Mouse (Mus musculus) embryo, embryonic 10 days (tissue): ENCODE data around the gene E130308A19Rik.

Source experiments
- DNase-seq: peaks from one replicate; pipeline ENCODE4 v3.0.0-alpha.2; 2015; ENCODE audit warnings: low spot score

Gene E130308A19Rik

DNA sequence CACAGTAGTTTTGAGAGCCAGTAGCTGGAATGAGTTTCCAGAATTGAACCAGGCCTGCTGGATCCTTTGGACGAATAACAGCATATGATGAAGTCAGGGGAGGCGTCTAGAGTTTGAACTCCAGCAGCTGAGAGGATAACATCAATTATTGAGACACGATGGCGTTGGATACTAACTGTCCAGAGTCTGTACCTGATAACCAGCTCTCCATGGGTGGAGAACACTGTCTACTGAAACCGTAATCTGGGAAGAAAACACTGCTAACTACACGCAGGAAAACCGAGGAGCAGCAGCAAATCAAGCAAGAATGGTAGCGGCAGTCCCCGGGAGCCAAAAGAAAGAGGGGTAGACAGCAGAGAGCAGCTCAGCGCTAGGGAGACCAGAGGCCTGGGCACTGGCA, 56.9 kb downstream of the E130308A19Rik start:
- no peak for DNase-seq

DNA sequence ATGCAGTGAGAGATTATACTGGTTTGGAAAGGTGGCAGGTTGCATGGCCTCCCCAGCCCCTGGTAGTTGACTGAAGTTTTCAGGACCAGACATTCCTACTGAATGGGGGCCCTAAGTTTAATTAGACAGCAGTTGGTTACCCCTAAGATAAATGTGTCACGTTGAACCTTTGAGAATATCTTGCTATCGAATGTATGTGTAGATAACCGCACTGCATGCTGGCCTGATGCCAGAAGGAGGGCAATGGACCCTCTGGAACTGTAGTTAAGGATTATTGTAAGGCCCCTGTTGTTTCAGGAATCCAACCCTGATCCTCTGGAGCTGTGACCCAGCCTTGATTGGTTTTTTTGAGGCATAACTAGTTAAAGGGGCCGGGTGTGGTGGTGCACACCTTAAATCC, 58.3 kb downstream of the E130308A19Rik start:
- no peak for DNase-seq

DNA sequence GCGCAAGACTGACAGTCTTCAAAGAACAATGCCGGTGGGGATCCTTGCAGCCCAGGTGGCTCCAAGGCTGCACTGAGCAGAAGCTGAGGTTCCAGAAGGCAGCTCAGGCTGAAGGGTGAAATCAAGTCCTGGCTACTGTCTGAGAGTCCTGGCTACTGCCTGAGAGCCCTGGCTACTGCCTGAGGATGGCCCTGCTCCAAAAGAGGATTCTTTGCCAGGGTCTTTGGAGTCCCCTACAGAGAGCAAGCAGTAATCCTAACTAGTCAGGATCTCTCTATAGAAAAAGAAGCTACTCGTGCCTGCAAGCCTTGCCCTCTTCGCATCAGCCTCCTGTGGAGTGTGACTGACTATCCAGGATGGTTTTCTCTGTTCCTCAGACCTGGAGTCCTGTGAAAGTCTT, 60.7 kb downstream of the E130308A19Rik start:
- DNase-seq: no peak

DNA sequence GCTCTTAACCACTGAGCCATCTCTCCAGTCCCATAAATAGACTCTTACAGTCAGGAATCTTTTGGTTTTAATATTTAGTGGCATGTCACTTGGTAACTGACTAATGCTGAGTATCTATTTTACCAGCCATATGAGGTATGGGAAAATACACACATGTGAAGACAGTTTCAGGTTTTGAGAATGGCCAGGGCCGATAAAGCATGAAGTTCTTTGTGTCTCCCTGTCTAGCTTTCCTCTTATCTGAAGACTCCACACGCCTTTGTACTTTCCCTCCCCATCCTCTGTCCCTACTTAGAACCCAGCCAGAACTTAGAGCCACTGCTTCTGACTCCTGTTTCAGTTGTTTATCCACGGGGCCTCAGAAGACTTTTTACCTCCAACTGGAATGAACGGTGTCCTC, 63.0 kb downstream of the E130308A19Rik start:
- DNase-seq: no peak

DNA sequence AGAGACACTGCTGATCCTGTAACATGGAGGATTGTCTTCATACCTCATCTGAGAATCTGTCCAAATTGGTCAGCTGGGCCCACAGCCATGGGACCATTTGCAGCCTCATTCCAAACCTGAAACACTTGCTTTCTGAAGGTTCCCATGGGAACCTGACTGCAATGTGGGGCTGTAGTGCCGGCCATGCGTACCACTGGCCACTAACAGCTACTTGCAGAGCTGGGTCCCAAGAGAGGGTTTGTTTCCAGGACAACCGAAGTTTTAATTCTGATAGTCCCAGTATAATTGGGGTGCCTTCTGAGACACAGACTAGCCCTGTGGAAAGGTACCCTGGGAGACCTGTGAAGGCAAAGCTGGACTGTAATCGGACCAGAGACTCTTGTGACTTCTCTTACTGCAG, 64.1 kb downstream of the E130308A19Rik start:
- DNase-seq: peak; percentile 32

DNA sequence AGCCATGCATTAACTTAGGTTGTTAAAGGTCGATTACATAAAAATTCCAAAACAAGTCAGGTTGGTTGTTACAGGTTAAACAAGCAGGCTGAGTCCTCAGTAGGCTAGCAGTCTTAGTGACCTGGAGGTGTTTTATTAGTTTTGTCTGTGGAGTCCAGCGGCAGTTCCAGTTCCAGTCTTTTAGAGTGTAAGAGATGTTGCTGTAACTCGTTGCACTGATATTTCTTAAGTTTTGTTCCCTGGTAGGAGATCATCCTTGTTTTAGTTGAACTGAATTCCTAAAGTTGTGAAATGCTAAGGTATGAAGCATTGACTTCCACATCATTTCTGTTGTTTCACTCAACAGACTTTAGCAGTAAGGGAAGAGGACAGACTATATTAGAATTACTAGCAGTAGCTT, 70.8 kb downstream of the E130308A19Rik start:
- no peak for DNase-seq

DNA sequence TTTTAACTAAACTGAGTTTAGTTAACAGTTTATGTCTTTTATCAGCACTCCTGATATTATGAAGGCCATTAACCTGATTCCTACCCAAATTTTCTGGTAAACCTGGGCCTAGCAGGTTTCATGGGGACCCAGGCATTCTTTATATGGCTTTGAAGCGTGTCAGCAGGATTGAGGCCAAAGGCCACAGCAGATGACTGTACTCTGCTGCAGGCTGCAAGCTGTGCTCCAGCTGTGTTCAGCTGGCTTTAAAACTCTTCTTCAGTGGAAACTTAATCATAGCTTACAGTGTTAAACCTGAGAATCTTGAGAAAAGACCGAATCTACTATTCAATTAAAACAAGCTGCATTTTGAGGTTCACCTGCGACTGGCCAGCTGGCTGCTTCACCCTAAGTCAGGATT, 71.9 kb downstream of the E130308A19Rik start:
- DNase-seq: no peak

DNA sequence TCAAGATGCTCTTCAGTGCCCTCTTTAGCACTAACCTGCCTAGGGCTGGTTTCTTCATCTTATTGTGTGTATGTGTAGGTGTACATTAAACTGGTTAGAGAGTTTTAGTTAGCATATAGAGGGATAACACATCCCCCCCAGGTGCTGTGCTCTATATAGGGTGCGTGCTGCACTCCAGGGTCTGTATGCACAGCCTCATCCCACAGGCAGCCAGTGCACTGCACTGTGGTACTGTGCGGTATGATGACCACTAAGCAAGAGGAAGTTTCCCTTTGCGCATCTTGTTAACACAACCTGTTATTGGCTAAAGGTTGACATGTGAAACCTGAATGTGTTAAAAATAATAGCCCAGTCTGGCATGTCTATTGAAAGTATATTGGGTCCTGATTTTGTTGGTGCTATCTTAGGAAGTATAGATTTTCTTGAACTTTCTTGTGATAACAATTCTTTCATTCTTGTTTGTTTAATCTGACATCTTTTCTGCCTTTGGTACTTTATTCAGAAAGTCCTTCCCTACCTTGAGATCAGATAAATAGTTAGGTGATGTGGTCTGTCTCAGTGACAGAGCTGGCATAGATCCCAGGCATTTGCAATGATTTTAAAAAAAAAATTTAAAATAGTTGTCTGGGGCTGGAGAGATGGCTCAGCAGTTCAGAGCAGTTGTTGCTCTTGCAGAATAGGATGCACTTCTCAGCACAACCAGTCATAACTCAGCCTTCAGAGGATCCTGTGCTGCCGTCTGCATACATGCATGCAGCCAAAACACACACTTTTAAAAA, 73.2 kb downstream of the E130308A19Rik start:
- DNase-seq: no peak

DNA sequence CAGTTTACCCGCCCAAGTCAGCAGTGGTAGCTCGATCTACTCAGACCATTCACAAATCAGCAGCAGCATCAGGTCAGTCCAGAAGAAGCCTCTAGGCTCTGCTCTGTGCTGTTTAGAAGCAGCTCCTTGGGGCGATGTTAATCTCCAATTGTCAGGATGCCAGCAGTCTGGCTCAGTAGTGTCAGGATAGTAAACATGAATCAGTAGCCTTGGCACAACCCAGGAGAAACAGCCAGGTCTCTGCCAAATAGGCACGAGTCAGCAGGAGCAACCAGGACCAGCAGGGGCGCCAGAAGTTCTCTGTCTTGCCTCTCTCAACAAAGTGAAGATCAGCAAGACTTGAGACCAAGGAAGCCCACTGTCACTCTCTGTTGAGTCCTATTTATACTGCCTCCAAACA, 83.3 kb downstream of the E130308A19Rik start:
- no peak for DNase-seq

DNA sequence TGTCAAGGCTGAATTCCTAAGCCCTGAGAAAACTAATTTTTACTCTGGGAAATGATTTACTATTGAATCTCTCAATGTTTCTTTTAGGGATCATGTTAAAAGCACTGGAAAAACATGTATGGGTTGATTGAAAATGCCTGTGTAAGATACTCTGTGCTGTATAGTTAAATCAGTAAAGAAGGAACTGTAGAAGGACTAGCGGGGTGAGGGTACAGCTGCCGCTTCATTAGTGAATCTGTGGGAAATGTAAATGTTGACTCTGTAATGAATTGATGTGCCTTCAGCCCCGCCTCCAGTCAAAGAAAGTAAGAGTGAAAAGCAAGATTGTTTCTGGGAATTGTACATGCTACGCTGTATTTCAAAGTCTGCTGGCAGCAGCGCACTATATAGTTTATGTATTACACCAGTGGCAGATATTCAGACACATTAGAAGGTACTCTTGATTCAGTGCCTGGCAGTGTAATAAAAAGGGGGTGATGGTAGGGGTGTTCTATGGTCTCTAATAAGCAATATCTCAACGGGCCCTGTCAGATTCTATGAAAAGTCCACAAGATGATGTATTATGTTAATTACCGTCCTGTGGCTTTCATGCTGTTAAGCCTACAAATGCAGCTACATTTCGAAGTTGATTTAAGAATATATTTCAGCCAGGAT, 84.9 kb downstream of the E130308A19Rik start:
- no peak for DNase-seq

DNA sequence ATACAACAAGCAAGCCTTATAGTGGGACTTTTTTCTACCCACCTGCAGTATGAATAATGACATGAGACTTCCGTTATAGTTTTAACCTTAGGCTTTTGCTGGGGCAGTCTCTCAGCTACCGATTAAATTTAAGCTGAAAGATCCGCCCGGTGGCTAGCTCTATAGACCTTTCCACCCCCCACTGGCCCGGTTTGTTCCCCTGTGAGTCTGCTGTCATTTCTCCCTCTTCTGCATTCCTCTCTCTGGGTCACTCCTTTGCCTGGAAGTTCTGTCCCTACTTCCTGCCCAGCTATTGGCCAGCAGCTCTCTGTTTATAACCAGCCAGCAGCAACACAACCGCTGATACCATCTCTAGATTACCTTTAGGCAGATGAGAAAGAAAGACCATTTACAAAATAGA, 86.4 kb downstream of the E130308A19Rik start:
- DNase-seq: no peak

DNA sequence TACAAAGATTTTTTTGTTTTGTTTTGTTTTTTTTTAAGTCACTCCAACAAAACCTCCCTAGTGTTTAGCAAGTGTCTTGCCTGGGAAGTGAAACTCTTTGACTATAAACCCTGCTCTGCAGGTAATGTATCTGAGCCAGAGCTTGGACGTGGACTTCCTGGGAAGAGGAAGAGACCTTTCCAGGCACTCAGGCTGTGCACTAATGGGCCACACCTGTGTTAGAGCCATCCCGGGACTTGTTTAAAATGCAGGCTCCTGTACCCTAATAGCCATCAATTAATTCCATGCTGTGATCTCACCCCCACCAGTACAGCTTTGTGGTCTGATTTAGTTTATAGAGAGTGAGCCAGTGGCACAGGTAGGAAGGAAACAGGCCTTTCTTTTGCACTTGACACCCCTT, 86.9 kb downstream of the E130308A19Rik start:
- no peak for DNase-seq

DNA sequence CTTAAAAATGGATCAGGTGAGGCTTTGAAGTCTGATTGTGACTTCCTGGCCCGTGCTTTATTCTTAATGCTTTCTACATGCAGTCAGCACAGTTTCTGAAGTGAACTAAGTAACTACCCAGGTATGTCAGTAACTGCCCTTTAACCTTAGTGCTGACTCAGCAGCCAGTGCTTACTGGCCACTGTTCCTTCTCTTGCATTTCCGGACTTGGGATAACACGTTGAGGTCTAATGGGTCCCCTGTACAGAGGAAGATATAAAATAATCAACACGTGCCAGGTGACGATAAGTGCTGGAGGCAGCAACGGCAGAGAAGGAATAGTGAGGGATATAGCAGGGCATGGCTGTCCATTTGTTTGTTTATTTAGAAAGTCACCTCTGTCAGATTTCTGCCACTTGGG, 88.5 kb downstream of the E130308A19Rik start:
- no peak for DNase-seq

DNA sequence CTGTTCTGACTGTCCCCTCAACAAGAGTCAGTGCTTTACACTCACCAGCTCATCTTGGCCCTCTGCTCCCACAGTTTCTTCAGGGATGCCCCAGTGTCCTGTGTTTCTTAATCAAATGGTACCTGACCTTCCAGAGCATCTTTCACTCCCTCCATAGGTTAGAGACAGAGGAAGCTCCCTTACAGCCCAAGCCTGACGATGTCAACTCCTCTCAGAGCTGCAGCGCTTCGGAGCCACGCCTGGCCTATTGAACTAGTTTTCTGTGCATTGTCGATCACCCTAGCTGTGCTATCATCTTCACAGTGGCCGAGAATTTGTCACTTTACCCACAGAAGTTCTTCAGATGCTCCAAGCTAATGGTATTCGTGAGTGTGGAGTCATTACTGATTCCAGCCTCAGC, 88.9 kb downstream of the E130308A19Rik start:
- DNase-seq: no peak

DNA sequence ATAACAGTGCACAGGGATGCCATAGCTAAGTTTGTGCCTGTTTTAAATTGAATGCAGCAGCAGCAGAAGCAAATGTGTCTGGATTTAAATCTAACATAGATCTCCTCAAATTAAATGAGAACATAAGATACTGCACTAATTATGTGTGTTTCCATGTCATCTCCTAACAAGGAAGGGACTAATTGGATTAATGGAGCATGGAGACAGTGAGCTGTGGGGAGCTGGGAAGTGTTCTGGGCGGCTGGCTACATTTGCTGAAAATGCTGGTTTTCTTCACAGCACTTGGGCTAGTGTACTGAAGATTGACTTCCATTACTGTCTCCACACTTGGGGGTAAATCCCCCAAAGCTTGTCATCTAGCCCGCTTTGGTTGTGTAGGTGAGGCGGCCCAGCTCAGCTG, 89.5 kb downstream of the E130308A19Rik start:
- no peak for DNase-seq

DNA sequence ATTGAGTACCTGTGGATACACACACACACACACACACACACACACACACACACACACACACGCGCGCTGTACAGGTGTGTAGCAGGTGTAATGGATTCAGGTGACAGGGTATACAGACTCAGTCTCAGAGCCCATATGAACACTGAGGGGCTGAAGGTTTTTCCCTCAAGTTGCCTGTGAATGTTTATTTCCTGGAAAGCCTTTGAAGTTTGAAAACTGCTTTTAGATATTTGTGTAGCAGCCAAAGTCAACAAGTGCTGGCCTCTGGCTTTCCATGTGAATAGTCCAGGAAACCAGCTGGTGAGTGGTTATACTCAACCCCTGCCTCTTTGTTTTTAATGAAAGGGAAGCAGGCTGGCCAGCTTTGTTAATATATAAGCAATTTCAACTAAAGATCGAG, 91.3 kb downstream of the E130308A19Rik start:
- no peak for DNase-seq

DNA sequence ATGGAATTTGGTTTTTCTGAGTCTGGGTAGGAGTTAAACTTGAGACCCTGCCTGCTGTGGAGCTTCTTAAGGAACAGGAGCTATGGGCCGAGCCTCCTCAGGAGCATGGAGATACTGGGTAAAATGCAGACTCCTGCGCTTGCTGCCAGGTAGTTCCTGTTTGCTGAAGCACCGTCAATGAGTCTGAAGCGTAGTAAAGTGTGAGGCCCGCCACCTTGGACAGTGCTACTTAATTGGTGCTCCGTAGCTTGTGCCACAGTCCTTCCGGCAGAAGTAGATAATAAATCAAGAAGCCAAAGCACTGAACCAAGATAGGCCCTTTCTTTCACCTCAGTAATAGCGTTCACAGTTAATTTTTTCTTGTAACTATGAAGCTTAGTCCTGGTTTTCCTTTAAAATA, 92.5 kb downstream of the E130308A19Rik start:
- DNase-seq: no peak

DNA sequence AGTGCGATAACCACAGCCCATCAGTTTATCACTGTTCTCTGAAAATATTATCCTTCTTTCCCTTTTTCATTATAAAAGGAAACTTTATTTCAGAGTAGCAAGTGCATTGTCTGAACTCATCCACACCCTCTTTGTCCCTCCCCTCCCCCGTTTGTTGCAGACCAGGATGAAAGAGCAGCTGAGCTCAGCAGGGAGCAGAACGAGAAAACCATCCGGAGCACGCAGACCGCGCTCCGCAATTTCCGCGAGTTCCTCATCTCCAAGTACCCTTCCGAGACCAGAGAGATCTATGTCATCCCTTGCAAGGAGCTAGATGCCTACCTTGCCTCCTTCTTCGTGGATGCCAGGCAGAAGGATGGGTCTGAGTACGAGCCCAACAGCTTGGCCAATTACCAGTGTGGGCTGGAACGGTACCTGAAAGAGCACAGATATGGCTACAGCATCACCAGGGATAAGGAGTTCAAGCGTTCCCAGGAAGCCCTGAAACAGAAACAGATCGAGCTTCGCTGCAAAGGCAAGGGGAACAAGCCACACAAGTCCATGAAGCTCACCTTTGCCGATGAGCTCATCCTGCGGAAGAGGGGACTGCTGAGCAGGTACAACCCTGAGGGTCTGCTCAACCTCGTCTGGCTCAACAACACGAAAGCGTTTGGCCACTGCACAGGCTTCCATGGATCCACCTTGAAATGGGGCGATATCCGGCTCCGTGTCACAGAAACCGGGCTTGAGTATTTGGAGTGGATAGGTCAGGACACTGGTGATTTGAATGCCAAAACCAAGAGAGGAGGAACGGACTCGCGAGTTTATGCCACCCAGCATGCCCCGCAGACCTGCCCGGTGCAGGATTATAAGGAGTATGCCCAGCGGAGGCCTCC, 93.7 kb downstream of the E130308A19Rik start:
- peak; percentile 26 for DNase-seq

DNA sequence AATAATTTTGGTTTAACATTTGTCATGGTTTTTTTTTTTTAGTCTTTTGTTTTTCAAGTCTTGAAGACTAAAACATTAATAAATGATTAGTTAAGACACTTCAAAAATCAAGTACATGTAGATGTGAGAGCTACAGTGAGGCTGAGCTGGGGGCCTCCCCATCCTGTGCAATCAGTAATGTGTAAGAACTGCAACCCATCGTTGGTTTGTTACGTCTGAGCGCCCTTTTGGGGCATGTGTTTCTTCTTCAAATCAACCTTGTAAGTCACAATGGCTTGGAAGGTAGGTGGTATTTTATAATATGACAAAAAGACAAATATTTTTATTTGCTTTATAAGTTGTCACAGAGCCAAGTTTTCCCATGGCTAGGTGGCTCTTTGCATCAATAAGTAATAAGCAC, 95.8 kb downstream of the E130308A19Rik start:
- no peak for DNase-seq

DNA sequence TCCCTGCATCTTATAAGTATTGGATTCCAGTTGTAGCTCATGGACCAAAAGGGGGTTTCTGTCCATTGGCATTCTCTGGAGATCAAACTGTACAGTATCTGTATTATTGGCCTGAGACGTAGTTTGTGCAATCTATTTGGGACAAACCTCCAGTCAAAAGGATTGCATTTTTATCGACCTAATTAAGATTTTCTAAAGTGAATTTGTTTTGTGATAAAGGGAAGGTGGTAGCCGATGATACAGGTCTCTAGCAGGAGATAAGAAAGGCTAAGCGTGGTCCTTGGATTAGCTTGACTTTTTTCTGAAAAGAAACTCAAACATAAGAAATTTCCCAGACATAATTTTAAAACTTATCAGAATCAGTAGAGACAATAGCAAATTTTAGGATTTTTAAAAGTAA, 99.6 kb downstream of the E130308A19Rik start:
- DNase-seq: no peak

DNA sequence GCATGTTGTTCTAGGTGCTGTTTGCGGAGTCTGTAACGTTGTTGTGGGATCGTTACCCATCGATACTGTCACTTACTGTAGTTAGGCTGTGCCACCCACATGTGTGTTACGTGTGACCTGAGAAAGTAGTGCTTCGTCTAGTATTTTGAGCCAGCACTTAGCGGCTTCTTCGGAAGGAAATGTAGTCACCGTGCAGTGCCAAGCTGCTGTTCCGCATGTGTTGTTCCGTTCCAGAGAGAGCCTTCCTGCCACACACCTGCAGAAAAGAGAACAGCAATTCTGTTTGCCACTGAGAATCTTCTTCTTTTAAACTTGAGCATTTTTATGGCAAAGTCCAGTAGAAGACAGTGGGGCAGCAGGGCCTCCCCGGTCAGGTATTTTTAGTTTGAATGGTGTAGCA, 100.5 kb downstream of the E130308A19Rik start:
- DNase-seq: no peak

DNA sequence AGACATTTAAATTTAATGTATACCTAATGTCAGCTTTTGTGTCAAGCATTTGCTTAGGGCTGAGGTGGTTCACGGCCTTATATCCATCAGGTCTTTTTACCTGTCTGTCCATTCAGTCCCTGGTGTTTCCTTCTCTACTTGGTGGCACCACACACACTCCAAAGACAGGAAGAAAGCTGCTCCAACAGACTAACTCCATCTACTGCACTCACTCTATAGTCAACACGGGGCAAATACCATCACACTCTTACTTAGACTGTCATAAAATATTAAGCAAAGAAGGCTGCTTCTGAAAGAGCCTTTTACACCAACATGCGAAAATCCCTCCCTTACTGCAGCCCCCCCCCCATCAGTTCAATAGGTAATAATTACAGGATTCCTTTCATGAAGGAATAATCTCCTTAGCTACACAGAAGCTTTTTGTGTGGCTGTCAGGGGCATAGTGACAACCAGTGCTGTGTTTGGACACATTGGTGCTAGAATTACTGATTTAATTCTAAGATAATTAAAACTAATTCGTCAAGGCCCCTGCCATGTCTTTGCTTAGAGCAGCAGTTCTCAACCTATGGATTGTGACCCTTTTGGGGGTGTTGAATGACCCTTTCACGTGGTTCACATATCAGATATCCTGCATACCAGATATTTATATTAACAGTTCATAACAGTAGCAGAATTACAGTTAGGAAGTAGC, 101.3 kb downstream of the E130308A19Rik start:
- no peak for DNase-seq
